Mouse (Mus musculus) neural tube, embryonic 15.5 days (tissue): ENCODE results near the gene Habp4. TPM values are rescaled to one million over a fixed set of nuclear protein-coding genes. Genes with fewer than 3 reads are reported as not detected.

Source experiments
- ATAC-seq: fragments of 200-750 bp; cut with Nextera tagmentation; 2 replicates; pipeline ENCODE4 v1.8.0; 2017; ENCODE audit warnings: mild to moderate bottlenecking, moderate TSS enrichment, moderate library complexity; ENCODE audit not compliant: low FRiP score
- H3K27ac ChIP-seq: fragments of 300-500 bp; sonication (generic); replicated peaks from 2 replicates; pipeline ENCODE4 v1.5.1; 2015; ENCODE audit warnings: mild to moderate bottlenecking, inconsistent platforms
- H3K27me3 ChIP-seq: fragments of 300-500 bp; sonication (generic); replicated peaks from 2 replicates; pipeline ENCODE4 v1.6.1; 2015; ENCODE audit warnings: inconsistent platforms
- H3K36me3 ChIP-seq: fragments of 300-500 bp; sonication (generic); 2 replicates; pipeline ENCODE4 v1.6.1; 2015; ENCODE audit warnings: inconsistent platforms
- H3K4me1 ChIP-seq: fragments of 300-500 bp; sonication (generic); 2 replicates; pipeline ENCODE4 v1.6.1; 2015; ENCODE audit warnings: inconsistent platforms
- H3K4me2 ChIP-seq: fragments of 300-500 bp; sonication (generic); 2 replicates; pipeline ENCODE4 v1.6.1; 2015; ENCODE audit warnings: inconsistent platforms, mild to moderate bottlenecking, moderate library complexity
- H3K4me3 ChIP-seq: fragments of 300-500 bp; sonication (generic); replicated peaks from 2 replicates; pipeline ENCODE4 v1.5.1; 2015; ENCODE audit warnings: mild to moderate bottlenecking, inconsistent platforms
- H3K9ac ChIP-seq: fragments of 300-500 bp; sonication (generic); replicated peaks from 2 replicates; pipeline ENCODE4 v1.6.1; 2015; ENCODE audit warnings: mild to moderate bottlenecking, inconsistent platforms
- H3K9me3 ChIP-seq: fragments of 300-500 bp; sonication (generic); replicated peaks from 2 replicates; pipeline ENCODE4 v1.6.1; 2016; ENCODE audit warnings: inconsistent platforms
- WGBS: fragments of 180-500 bp; shearing (Covaris S2); methylation state at CpG from one replicate; pipeline ENCODE4 v1.1.7; 2015; ENCODE audit warnings: mixed read lengths; 5-methylcytosine and 5-hydroxymethylcytosine counted together
- polyA plus RNA-seq: library from polyadenylated mRNA; unstranded; fragments of >200 nt; fragmentation: Nextera tagmentation; extraction: Ambion mirVana; gene quantifications from 2 replicates; pipeline ENCODE4 v1.2.1, GENCODE M21; 2015

Gene Habp4
- polyA plus RNA-seq, 1 experiment from 2014 or later: 55.9 TPM

- no peaks in the 10 kb centered on the region for H3K4me1 ChIP-seq
- H3K27me3 ChIP-seq: no peaks in the 10 kb centered on the region
- H3K27ac ChIP-seq: no peak overlapping the region
- H3K9me3 ChIP-seq: no peaks in the 10 kb centered on the region
- H3K36me3 ChIP-seq: no peaks in the 10 kb centered on the region
- 44% methylated on average over 2 of the region's 2 CpGs for WGBS
- ATAC-seq: no peak
- no peak overlapping the region for H3K9ac ChIP-seq
- H3K4me2 ChIP-seq: no peak overlapping the region
- H3K4me3 ChIP-seq: no peak overlapping the region
Measured at GRCm38 (mm10) chr13:64205186-64205585, 43.6 kb downstream of the Habp4 start.

GRCm38 (mm10) chr13:64208146-64208545 lies 46.5 kb downstream of the Habp4 start:
- no peaks in the 10 kb centered on the region for H3K36me3 ChIP-seq
- no peak overlapping the region for H3K4me2 ChIP-seq
- no peak overlapping the region for H3K27ac ChIP-seq
- no peak for ATAC-seq
- no peaks in the 10 kb centered on the region for H3K27me3 ChIP-seq
- H3K9ac ChIP-seq: no peak overlapping the region
- 89% methylated on average over 6 of the region's 6 CpGs for WGBS
- H3K4me1 ChIP-seq: no peaks in the 10 kb centered on the region
- no peaks in the 10 kb centered on the region for H3K9me3 ChIP-seq
- no peak overlapping the region for H3K4me3 ChIP-seq

- WGBS: 92% methylated on average over 5 of the region's 5 CpGs
- Histone ChIP-seq H3K36me3 (no peaks in the 10 kb centered on the region), H3K4me3 (no peak overlapping the region), H3K9me3 (no peaks in the 10 kb centered on the region), H3K27me3 (no peaks in the 10 kb centered on the region), H3K4me2 (no peak overlapping the region), H3K9ac (no peak overlapping the region), H3K4me1 (no peaks in the 10 kb centered on the region), H3K27ac (no peak overlapping the region)
- ATAC-seq: no peak
Measured at GRCm38 (mm10) chr13:64211995-64212603, 50.5 kb downstream of the Habp4 start.

GRCm38 (mm10) chr13:64214891-64215290 lies 53.3 kb downstream of the Habp4 start:
- Histone ChIP-seq H3K27me3 (no peaks in the 10 kb centered on the region), H3K9ac (no peak overlapping the region), H3K27ac (no peak overlapping the region), H3K4me3 (no peak overlapping the region), H3K4me2 (no peak overlapping the region), H3K9me3 (no peaks in the 10 kb centered on the region), H3K4me1 (no peaks in the 10 kb centered on the region), H3K36me3 (no peaks in the 10 kb centered on the region)
- WGBS: 95% methylated on average over 5 of the region's 5 CpGs
- ATAC-seq: no peak

- no peak for ATAC-seq
- WGBS: 94% methylated on average over 3 of the region's 3 CpGs
- no peaks in the 10 kb centered on the region for H3K27me3 ChIP-seq
- no peak overlapping the region for H3K4me2 ChIP-seq
- no peak overlapping the region for H3K27ac ChIP-seq
- no peaks in the 10 kb centered on the region for H3K36me3 ChIP-seq
- no peaks in the 10 kb centered on the region for H3K9me3 ChIP-seq
- no peaks in the 10 kb centered on the region for H3K4me1 ChIP-seq
- H3K4me3 ChIP-seq: no peak overlapping the region
- no peak overlapping the region for H3K9ac ChIP-seq
Measured at GRCm38 (mm10) chr13:64225738-64226137, 64.1 kb downstream of the Habp4 start.

GRCm38 (mm10) chr13:64226725-64227124 lies 65.1 kb downstream of the Habp4 start:
- 92% methylated on average over 4 of the region's 4 CpGs for WGBS
- Histone ChIP-seq H3K9me3 (no peaks in the 10 kb centered on the region), H3K27ac (no peak overlapping the region), H3K36me3 (no peaks in the 10 kb centered on the region), H3K9ac (no peak overlapping the region), H3K4me1 (no peaks in the 10 kb centered on the region), H3K4me2 (no peak overlapping the region), H3K4me3 (no peak overlapping the region), H3K27me3 (no peaks in the 10 kb centered on the region)
- ATAC-seq: no peak

- WGBS: 88% methylated on average over 4 of the region's 4 CpGs
- no peaks in the 10 kb centered on the region for H3K27me3 ChIP-seq
- H3K4me2 ChIP-seq: no peak overlapping the region
- no peaks in the 10 kb centered on the region for H3K4me1 ChIP-seq
- no peak overlapping the region for H3K9ac ChIP-seq
- no peak overlapping the region for H3K4me3 ChIP-seq
- no peak overlapping the region for H3K27ac ChIP-seq
- no peaks in the 10 kb centered on the region for H3K9me3 ChIP-seq
- ATAC-seq: no peak
- no peaks in the 10 kb centered on the region for H3K36me3 ChIP-seq
Measured at GRCm38 (mm10) chr13:64233139-64233538, 71.5 kb downstream of the Habp4 start.

GRCm38 (mm10) chr13:64235062-64235715 lies 73.6 kb downstream of the Habp4 start:
- Histone ChIP-seq H3K9ac (no peak overlapping the region), H3K4me1 (no peaks in the 10 kb centered on the region), H3K27me3 (no peaks in the 10 kb centered on the region), H3K4me3 (no peak overlapping the region), H3K9me3 (no peaks in the 10 kb centered on the region), H3K4me2 (no peak overlapping the region), H3K27ac (no peak overlapping the region), H3K36me3 (no peaks in the 10 kb centered on the region)
- WGBS: 88% methylated on average over 4 of the region's 4 CpGs
- no peak for ATAC-seq

GRCm38 (mm10) chr13:64235777-64236176 lies 74.2 kb downstream of the Habp4 start:
- no peaks in the 10 kb centered on the region for H3K9me3 ChIP-seq
- no peak overlapping the region for H3K27ac ChIP-seq
- H3K9ac ChIP-seq: no peak overlapping the region
- 90% methylated on average over 3 of the region's 3 CpGs for WGBS
- no peaks in the 10 kb centered on the region for H3K27me3 ChIP-seq
- H3K36me3 ChIP-seq: no peaks in the 10 kb centered on the region
- H3K4me1 ChIP-seq: no peaks in the 10 kb centered on the region
- no peak overlapping the region for H3K4me3 ChIP-seq
- ATAC-seq: no peak
- no peak overlapping the region for H3K4me2 ChIP-seq

Other genes with a start within 250 kb of the Habp4 start
- gene Hsd17b3, start 72.6 kb upstream of the Habp4 start, polyA plus RNA-seq: not detected in 2 replicates
- gene Slc35d2, start 32.5 kb upstream of the Habp4 start, polyA plus RNA-seq: 1.6 and 2.7 TPM in 2 replicates
- 5.0 and 6.3 TPM in 2 replicates for gene Zfp367, start 8.6 kb upstream of the Habp4 start, polyA plus RNA-seq
- gene Cdc14b, start 113.5 kb downstream of the Habp4 start, polyA plus RNA-seq: 2.8 and 6.1 TPM in 2 replicates
- 17.4 and 24.5 TPM in 2 replicates for gene Aaed1, start 150.9 kb downstream of the Habp4 start, polyA plus RNA-seq
- gene Ctsl, start 209.1 kb downstream of the Habp4 start, polyA plus RNA-seq: 168 and 392 TPM in 2 replicates